Mouse (Mus musculus) midbrain, embryonic 12.5 days (tissue): ENCODE measurements around the gene Dusp1. TPM values are rescaled to one million over a fixed set of nuclear protein-coding genes. Genes with fewer than 3 reads are reported as not detected.
A peak's percentile ranks its signal among the peaks of the same experiment; 100 is the strongest.

ENCODE experiments used
- ATAC-seq: fragments of 200-750 bp; cut with Nextera tagmentation; 2 replicates; pipeline ENCODE4 v1.8.0; 2017; ENCODE audit warnings: low read depth, moderate TSS enrichment, moderate library complexity; ENCODE audit not compliant: low FRiP score
- H3K27ac ChIP-seq: fragments of 300-500 bp; sonication (generic); replicated peaks from 2 replicates; pipeline ENCODE4 v1.5.1; 2016; ENCODE audit warnings: mild to moderate bottlenecking
- H3K27me3 ChIP-seq: fragments of 300-500 bp; sonication (generic); 2 replicates; pipeline ENCODE4 v1.6.1; 2016; ENCODE audit warnings: mild to moderate bottlenecking
- H3K36me3 ChIP-seq: fragments of 300-500 bp; sonication (generic); 2 replicates; pipeline ENCODE4 v1.6.1; 2016
- H3K4me1 ChIP-seq: fragments of 300-500 bp; sonication (generic); 2 replicates; pipeline ENCODE4 v1.6.1; 2016
- H3K4me2 ChIP-seq: fragments of 300-500 bp; sonication (generic); replicated peaks from 2 replicates; pipeline ENCODE4 v1.6.1; 2016; ENCODE audit warnings: mild to moderate bottlenecking, moderate library complexity
- H3K4me3 ChIP-seq: fragments of 300-500 bp; sonication (generic); 2 replicates; pipeline ENCODE4 v1.5.1; 2016; ENCODE audit warnings: mild to moderate bottlenecking
- H3K9ac ChIP-seq: fragments of 300-500 bp; sonication (generic); replicated peaks from 2 replicates; pipeline ENCODE4 v1.6.1; 2016; ENCODE audit warnings: mild to moderate bottlenecking, moderate library complexity
- H3K9me3 ChIP-seq: fragments of 300-500 bp; sonication (generic); 2 replicates; pipeline ENCODE4 v1.6.1; 2016; ENCODE audit warnings: mild to moderate bottlenecking
- WGBS: fragments of 180-500 bp; shearing (Covaris S2); methylation state at CpG from one replicate; pipeline ENCODE4 v1.1.7; 2016; 5-methylcytosine and 5-hydroxymethylcytosine counted together
- polyA plus RNA-seq: library from polyadenylated mRNA; unstranded; fragments of >200 nt; fragmentation: Nextera tagmentation; extraction: Ambion mirVana; gene quantifications from 2 replicates; pipeline ENCODE4 v1.2.1, GENCODE M21; 2016

Dusp1 gene
- polyA plus RNA-seq, 1 experiment from 2014 or later = 35.4 TPM

- Histone ChIP-seq H3K27ac (peak overlapping the region; percentile 88), H3K4me2 (peak overlapping the region; percentile 55), H3K27me3 (no peaks in the 10 kb centered on the region), H3K4me1 (peaks cover 56% of the 10 kb centered on the region), H3K9me3 (no peaks in the 10 kb centered on the region), H3K4me3 (peak overlapping the region; percentile 35; the same call in 1 of the 2 replicates), H3K9ac (peak overlapping the region; percentile 55; the same call in 1 of the 2 replicates), H3K36me3 (peaks cover 11% of the 10 kb centered on the region)
- WGBS = 38% methylated on average over 11 of the region's 11 CpGs
- ATAC-seq = no peak
Observed at GRCm38 (mm10) chr17:26503981-26504671, 57.8 kb downstream of the Dusp1 start.

DNA sequence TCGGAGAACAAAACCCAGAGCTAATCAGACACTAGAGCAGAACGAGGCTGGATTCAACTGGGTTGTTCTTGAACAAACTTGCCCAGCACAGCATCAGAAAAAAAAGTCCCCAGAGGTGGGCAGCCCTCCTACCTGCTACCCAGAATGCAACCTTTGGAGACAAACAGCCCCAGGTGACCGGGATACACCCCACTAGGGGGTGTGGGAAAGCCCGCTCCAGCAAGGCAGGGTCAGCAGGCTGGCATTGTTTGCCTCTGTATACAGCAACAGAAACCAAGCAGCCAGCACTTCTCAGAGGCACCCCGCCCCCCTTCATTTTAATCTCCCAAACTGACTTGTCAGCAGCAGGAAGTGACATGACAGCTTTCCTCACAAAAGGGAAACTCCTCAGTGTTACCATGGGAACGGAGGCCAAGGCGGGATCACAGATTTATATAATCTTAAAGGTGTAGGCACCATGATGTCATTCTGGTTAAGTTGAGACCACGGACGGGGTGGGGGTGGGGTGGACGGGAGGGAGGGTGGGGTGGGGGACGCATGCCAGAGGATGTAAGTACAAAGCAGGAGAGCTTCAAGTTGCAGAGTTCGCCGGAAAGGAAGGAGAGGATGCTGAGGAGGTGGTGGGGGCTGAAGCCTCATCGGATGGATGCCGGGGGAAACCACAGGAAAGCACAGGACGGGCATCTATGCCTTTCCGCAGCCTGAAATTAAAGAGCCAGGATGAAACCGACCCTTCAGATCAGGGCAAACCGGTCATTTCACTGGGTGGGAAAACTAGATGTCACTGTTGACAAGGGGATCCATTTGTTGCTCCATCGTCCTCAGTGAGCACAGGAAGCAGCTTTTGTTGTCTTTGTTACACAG lies 58.9 kb downstream of the Dusp1 start:
- WGBS = 1% methylated on average over 20 of the region's 20 CpGs
- Histone ChIP-seq H3K4me3 (peak overlapping the region; percentile 35), H3K9me3 (no peaks in the 10 kb centered on the region), H3K4me1 (peaks cover 56% of the 10 kb centered on the region), H3K36me3 (peaks cover 11% of the 10 kb centered on the region), H3K27me3 (no peaks in the 10 kb centered on the region), H3K27ac (peak overlapping the region; percentile 88), H3K9ac (peak overlapping the region; percentile 55), H3K4me2 (peak overlapping the region; percentile 55)
- ATAC-seq = peak; percentile 76

- Histone ChIP-seq H3K4me1 (peaks cover 50% of the 10 kb centered on the region), H3K4me3 (no peak overlapping the region), H3K9ac (no peak overlapping the region), H3K36me3 (peaks cover 10% of the 10 kb centered on the region), H3K27me3 (no peaks in the 10 kb centered on the region), H3K27ac (peak overlapping the region; percentile 88; the same call in 1 of the 2 replicates), H3K4me2 (no peak overlapping the region), H3K9me3 (no peaks in the 10 kb centered on the region)
- 89% methylated on average over 5 of the region's 5 CpGs for WGBS
- ATAC-seq = no peak
Observed at GRCm38 (mm10) chr17:26501826-26502225, 60.1 kb downstream of the Dusp1 start.

DNA sequence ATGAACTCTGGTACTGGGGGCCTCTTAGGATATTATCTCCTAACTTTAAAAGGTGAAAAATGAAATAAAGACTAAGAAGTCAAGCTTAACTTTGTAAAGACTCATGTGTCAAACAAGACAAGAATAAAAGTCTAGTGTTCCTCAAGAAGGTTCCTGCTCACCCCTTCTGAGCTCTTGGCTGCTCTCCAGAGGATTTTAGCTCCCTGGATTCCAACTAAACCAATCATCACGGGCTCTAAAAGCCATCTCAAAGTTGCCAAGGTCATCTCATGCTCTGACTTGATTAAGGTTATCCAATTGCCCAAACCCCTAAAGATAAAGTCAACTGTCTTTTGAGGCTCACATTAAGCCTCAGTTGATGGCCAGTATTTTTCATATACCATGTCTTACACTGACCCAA lies 63.3 kb downstream of the Dusp1 start:
- Histone ChIP-seq H3K9me3 (peaks cover 6% of the 10 kb centered on the region), H3K27ac (no peak overlapping the region), H3K27me3 (no peaks in the 10 kb centered on the region; the same call in 1 of the 2 replicates), H3K9ac (no peak overlapping the region), H3K36me3 (no peaks in the 10 kb centered on the region), H3K4me1 (peaks cover 18% of the 10 kb centered on the region), H3K4me3 (no peak overlapping the region), H3K4me2 (no peak overlapping the region)
- ATAC-seq = no peak
- 46% methylated on average over 1 of the region's 1 CpGs for WGBS

DNA sequence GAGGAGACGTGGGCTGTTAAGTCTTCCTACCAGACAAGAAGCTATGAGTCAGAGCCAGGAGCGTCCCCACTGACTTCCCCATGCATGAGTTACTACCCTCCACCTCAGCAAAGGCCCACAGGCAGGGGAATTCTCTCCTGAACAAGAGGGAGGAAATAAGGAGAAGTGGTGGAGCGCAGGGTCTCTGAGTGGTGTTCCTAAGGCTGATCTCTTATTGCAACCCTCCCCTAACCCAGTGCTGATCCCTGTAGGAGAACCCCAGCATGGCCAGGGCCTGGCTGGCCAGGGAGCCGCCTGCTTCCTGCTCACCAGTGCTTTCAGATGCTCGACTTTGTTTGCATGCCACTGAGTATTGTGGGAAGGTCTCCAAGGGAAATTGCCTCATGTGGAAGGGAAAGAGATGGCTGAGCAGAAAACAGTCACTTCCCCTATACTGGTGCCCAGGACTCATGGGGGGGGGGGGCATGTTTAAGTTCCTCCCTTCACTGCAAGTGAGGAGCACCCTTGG lies 64.5 kb downstream of the Dusp1 start:
- peaks cover 17% of the 10 kb centered on the region for H3K9me3 ChIP-seq
- H3K4me3 ChIP-seq = no peak overlapping the region
- H3K4me2 ChIP-seq = no peak overlapping the region
- 66% methylated on average over 5 of the region's 5 CpGs for WGBS
- no peak overlapping the region for H3K27ac ChIP-seq
- no peaks in the 10 kb centered on the region for H3K36me3 ChIP-seq
- no peak overlapping the region for H3K9ac ChIP-seq
- ATAC-seq = no peak
- H3K4me1 ChIP-seq = peaks cover 8% of the 10 kb centered on the region
- H3K27me3 ChIP-seq = no peaks in the 10 kb centered on the region; the same call in 1 of the 2 replicates

DNA sequence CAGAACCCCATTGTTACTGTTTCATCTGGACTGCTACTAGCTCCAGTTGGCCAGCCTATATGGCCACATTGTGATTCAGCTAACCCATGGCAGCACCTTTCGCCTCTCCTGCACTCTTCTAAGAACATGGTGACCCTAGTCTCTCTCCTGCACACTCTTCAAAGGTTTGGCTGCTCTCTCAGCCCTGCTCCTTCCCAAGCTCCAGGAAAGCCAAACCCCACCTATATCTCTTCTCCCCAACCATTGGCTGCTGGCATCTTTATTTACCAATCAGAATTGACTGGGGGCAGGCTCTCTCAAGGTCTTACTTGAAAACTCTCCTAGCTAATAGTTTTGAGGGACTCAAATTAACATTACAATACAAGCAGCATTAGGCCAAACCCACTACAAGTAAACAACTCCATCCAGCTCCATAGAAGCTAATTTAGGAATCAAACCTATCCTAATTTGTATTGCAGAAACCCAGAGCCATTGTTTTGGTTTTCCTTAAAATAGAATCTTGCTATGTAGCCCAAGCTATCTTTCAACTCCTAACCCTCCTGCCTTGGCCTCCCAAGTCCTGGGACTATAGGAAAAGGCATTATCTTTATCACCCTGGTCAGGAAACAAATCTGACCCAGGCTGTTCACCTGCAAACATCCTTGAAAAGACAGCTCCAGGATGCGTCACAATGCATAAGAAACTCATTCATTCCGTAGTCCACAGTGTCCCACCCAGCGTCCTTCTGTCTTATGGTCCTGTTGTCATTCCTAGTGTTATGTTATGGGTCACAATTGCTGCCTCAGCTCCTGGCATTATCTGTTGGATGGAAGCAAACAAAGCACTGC lies 67.1 kb downstream of the Dusp1 start:
- H3K4me3 ChIP-seq = no peak overlapping the region

GRCm38 (mm10) chr17:26492246-26492645 lies 69.7 kb downstream of the Dusp1 start:
- no peaks in the 10 kb centered on the region; the same call in 1 of the 2 replicates for H3K27me3 ChIP-seq
- H3K4me1 ChIP-seq = no peaks in the 10 kb centered on the region
- 97% methylated on average over 3 of the region's 3 CpGs for WGBS
- H3K36me3 ChIP-seq = no peaks in the 10 kb centered on the region
- peaks cover 18% of the 10 kb centered on the region for H3K9me3 ChIP-seq
- H3K27ac ChIP-seq = no peak overlapping the region
- H3K4me3 ChIP-seq = no peak overlapping the region
- no peak overlapping the region for H3K4me2 ChIP-seq
- H3K9ac ChIP-seq = no peak overlapping the region
- ATAC-seq = no peak

More for the DNA sequence above, 67.1 kb downstream of the Dusp1 start:
- WGBS = 89% methylated on average over 4 of the region's 4 CpGs
- no peak for ATAC-seq
- no peak overlapping the region for H3K27ac ChIP-seq
- no peaks in the 10 kb centered on the region for H3K4me1 ChIP-seq
- no peak overlapping the region for H3K4me2 ChIP-seq
- no peak overlapping the region for H3K9ac ChIP-seq
- H3K9me3 ChIP-seq = peaks cover 18% of the 10 kb centered on the region
- H3K27me3 ChIP-seq = no peaks in the 10 kb centered on the region; the same call in 1 of the 2 replicates
- no peaks in the 10 kb centered on the region for H3K36me3 ChIP-seq

GRCm38 (mm10) chr17:26490910-26491309 lies 71.0 kb downstream of the Dusp1 start:
- H3K27me3 ChIP-seq = no peaks in the 10 kb centered on the region
- H3K27ac ChIP-seq = no peak overlapping the region
- no peak overlapping the region for H3K4me3 ChIP-seq
- H3K4me2 ChIP-seq = no peak overlapping the region
- H3K9ac ChIP-seq = no peak overlapping the region
- peaks cover 18% of the 10 kb centered on the region for H3K9me3 ChIP-seq
- 77% methylated on average over 2 of the region's 2 CpGs for WGBS
- no peaks in the 10 kb centered on the region for H3K4me1 ChIP-seq
- no peak for ATAC-seq
- H3K36me3 ChIP-seq = no peaks in the 10 kb centered on the region

GRCm38 (mm10) chr17:26490072-26490471 lies 71.9 kb downstream of the Dusp1 start:
- Histone ChIP-seq H3K4me2 (no peak overlapping the region), H3K27ac (no peak overlapping the region), H3K4me1 (no peaks in the 10 kb centered on the region), H3K9ac (no peak overlapping the region), H3K27me3 (no peaks in the 10 kb centered on the region), H3K9me3 (peaks cover 18% of the 10 kb centered on the region), H3K36me3 (no peaks in the 10 kb centered on the region), H3K4me3 (no peak overlapping the region)
- no peak for ATAC-seq
- WGBS = 89% methylated on average over 10 of the region's 10 CpGs

DNA sequence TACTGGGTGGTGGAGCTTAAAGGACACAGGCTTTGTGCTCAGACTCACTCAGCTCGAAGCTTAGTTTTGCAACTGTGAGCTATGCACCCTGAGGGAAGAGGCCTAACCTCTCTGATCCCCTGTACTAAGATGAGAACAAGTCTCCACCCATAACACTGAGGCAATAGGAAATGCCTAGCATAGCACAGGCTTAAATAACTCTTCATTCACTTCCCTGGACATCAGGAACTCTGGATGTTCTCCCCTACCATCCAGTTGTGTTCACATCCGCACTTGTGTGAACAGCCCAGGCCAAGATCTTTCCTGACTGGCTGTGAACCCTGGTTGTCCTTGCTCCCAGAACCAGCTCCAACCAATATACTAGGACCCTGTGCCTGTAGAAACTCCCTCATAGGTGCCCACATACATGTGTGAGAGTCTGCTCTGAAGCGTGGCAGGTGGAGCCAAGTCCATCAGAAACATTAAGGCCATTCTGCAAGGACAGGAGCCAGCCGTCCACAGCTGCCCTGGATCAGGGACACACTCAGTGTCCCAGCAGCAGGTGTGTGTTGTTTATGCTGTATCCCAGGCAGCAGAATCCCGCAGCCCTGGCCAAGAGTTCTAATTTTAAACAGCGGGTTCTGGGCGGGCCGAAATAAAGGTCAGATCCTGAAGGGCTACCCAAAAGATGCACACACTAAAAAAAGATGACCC lies 73.1 kb downstream of the Dusp1 start:
- Histone ChIP-seq H3K9me3 (peaks cover 12% of the 10 kb centered on the region; the same call in 1 of the 2 replicates), H3K9ac (no peak overlapping the region), H3K27me3 (no peaks in the 10 kb centered on the region), H3K4me3 (no peak overlapping the region), H3K4me2 (no peak overlapping the region), H3K4me1 (no peaks in the 10 kb centered on the region), H3K27ac (no peak overlapping the region), H3K36me3 (no peaks in the 10 kb centered on the region)
- WGBS = 91% methylated on average over 8 of the region's 8 CpGs
- ATAC-seq = no peak

DNA sequence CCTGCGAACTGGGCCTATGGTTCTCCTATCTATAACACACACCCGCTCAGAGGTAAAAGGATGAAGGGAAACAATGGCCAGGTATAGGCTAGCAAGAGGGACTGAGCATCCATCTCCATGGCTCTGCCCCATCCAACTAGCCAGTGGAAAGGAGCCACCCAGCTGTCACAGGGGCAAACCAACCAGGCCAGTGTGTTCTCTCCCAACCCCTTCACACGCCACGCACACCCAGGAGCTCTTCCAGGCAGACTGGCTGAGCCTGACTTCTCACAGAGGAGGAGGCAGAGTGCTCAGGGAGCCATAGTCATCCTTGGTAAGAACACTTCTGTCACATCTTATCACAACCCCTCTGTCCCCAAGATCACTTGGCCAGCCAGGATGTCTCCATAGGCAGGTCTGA lies 74.0 kb downstream of the Dusp1 start:
- Histone ChIP-seq H3K27ac (no peak overlapping the region), H3K9ac (no peak overlapping the region), H3K4me2 (no peak overlapping the region), H3K9me3 (peaks cover 5% of the 10 kb centered on the region; the same call in 1 of the 2 replicates), H3K36me3 (no peaks in the 10 kb centered on the region), H3K4me3 (no peak overlapping the region), H3K27me3 (no peaks in the 10 kb centered on the region), H3K4me1 (no peaks in the 10 kb centered on the region)
- ATAC-seq = no peak
- 87% methylated on average over 4 of the region's 4 CpGs for WGBS
